Mouse (Mus musculus) megakaryocyte, embryonic 14.5 days (primary cell): ENCODE measurements around the gene Sugp1.

Source experiments
- FLI1 ChIP-seq: IDR thresholded peaks from 2 replicates; pipeline ENCODE4 v1.6.1; 2012; ENCODE audit warnings: low read length, inconsistent platforms, mixed read lengths
- GATA1 ChIP-seq: IDR thresholded peaks from 3 replicates; pipeline ENCODE4 v1.6.1; 2012; ENCODE audit warnings: mixed read lengths, low read length, inconsistent platforms, borderline replicate concordance

- TF ChIP-seq GATA1 (no peak), FLI1 (no peak)
These were observed 37.4 kb upstream of the Sugp1 start for GRCm38 (mm10) chr8:70005178-70005577.
